Mouse (Mus musculus) right cerebral cortex, adult 2 months (tissue): ENCODE results near the gene Shh.

Experiments
- DNase-seq, 2 experiments: peaks; one replicate each; pipeline ENCODE4 v3.0.0; 2021 to 2022; ENCODE audit warnings: low spot score in 2 of 2

Shh gene

GRCm38 (mm10) chr5:28459456-28460225, 7.4 kb downstream of the Shh start:
- no peak for DNase-seq

GRCm38 (mm10) chr5:28458821-28459240, 8.2 kb downstream of the Shh start:
- DNase-seq: peak in 1 of 2 experiments; percentile 3

DNA sequence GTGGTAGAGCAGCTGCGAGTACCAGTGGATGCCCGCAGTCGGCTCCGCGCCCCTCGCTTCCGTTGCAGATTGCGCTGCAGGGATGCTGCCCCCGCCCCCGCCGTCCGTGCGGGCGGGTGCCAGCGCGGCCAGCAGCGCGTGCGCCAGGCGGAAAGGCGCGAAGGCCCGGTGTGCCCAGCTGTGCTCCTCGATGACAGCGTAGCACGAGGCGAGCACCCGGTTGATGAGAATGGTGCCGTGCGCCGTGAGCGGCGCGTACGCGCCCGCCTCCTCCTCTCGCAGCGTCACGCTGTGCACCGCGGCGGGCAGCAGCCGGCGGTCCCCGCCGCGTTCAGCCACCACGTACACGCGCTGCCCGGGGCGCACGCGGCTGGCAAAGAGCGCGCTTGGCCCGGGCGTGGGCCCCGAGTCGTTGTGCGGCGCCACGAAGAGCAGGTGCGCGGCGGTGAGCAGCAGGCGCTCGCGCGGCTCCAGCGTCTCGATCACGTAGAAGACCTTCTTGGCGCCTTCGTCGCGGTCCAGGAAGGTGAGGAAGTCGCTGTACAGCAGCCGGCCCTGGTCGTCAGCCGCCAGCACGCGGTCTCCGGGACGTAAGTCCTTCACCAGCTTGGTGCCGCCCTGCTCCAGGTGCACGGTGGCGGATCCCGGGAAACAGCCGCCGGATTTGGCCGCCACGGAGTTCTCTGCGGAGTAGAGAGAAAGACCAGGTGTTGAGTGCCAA, 9.0 kb downstream of the Shh start:
- DNase-seq: peak; percentile 18 to 26

DNA sequence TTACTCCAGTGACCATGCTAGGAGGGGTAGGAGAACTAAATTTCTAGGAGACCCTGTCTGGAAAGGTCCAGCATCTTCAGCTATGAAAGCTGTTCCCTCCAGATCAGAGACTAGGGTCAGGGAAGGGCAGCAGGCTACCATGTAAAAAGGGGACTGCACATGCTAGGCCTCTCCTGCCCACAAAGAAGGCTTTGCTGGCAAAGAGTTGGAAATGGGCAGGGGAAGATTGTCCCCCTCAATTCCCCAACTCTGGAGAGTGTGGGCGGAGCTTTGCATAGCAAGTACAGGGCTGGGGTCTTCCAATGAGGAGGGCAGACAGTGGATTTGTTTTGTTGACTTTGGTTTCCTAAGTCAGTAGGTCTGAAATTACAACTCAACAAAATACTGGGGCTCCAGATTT, 10.7 kb downstream of the Shh start:
- no peak for DNase-seq

- no peak for DNase-seq
These were observed 11.3 kb downstream of the Shh start for GRCm38 (mm10) chr5:28455721-28456120.

GRCm38 (mm10) chr5:28454546-28454945, 12.5 kb downstream of the Shh start:
- no peak for DNase-seq

GRCm38 (mm10) chr5:28453523-28453922, 13.5 kb downstream of the Shh start:
- no peak for DNase-seq

DNA sequence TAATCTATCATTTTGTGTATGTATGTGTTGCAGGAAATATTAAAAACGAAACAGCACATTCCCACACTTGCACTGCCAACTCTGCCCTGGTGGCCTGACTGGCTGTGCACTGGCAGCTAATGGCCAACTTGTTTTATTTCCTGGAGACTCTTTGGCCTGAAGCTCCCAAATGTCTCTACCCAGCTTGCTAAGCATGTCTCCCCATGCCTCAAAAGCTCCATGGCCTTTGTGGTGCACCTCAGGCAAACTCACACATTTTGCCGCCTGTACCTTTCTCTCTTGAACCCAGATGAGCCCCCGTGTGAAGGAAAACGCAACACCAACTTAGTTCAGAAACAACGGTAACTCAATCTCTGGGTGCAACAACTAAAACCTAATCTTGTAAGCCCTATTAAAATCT, 14.0 kb downstream of the Shh start:
- no peak for DNase-seq

DNA sequence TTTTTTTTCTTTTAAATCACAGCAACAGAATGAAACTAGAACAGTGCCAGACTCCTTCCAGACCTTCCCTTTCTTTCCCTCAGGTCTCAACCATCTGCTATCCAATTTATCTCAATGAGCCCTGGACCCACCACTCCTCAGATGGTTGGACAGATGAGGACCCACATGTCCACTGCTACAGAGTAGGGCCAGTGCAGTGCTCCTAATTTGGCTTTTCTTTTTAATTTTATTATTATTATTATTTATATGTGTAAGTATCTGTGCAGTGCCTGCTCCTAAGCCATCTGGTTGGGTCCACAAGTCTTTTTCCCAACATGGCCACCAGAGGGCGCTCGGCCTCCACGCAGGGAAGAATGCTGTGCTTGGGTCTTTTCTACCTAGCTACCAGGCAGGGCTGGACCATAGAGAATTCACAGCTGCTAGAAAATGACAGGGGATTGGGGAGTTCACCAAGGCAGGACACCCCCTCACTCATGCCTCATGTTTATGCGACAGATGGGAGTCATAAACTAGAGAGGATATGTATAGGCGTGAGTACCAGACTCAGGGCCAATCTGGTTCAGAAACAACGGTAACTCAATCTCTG, 15.9 kb downstream of the Shh start:
- DNase-seq: peak; percentile 89 to 93

- DNase-seq: no peak
These were observed 16.7 kb downstream of the Shh start for GRCm38 (mm10) chr5:28450126-28450890.

- peak in 1 of 2 experiments; percentile 0 for DNase-seq
These were observed 41.1 kb downstream of the Shh start for GRCm38 (mm10) chr5:28425926-28426325.

DNA sequence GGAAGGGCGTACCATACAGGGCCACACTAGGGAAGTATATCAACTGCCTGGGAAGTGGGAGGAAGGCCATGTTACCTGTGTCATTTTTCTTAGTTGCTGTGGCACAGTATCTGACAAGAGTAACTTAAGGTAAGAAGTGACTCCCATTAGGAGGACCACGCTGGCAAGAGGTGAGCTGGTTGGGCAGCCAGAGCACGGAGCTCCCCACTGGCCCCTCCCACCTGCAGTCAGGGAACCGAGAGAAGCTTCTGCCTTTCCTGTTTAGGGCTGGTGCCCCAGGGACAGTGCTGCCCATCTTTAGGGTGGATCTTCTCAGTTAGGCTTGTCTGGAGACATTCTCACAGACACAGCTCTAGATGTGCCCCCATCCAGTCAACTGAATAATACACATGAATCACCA, 43.3 kb downstream of the Shh start:
- DNase-seq: no peak

DNA sequence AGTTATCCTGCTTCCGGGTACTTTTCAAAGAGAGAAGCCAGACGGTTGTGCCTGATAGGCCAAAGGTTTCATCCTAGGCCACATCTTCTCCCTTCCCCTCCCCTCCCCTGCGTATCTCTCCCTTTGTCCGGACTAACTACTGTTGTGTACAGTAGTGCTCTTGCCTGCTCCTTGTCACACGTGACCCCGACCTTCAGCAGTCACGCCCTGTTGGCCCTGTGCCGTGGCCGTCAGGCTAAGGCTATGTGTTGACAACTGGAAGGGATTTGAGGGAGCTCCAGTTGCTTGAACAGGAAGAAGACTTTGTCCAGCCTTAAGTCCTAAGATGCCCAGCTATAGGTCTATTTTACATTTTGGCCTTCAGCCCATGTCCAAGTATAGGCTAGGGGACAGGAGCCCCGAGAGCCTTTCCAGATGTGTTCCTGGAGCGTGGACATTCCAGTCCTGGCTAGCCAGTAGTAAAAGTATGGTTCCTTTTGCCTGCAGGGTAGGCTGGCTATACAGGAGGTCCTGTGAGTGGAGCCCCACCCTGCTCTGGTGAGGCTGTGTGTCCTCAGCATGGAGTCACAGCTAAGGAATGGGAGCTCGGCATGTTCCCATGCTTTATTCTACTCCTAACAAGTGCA, 47.3 kb downstream of the Shh start:
- DNase-seq: peak in 1 of 2 experiments; percentile 1

- DNase-seq: peak in 1 of 2 experiments; percentile 2
These were observed 48.3 kb downstream of the Shh start for GRCm38 (mm10) chr5:28418734-28419133.

- DNase-seq: no peak
These were observed 51.0 kb downstream of the Shh start for GRCm38 (mm10) chr5:28416029-28416428.

GRCm38 (mm10) chr5:28414076-28414475, 53.0 kb downstream of the Shh start:
- no peak for DNase-seq

DNA sequence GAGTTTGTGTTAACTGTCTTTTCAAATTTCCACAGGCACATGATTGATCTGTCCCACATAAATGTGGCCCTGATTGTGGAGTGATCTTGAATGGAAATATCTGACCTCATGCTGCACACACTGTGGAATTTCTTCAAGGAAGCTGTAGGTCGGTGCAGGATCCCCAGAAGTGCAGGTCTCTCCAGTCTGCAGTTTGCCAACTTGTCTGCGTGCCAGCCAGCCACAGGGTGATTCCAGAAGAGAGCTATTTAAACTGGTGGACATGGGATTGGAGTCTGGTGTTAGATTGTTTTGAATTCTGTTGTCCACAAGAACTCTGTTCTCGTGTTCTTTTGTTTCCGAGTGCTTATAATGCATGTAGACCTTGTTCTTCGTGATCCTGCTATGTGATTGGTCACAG, 53.5 kb downstream of the Shh start:
- peak in 1 of 2 experiments; percentile 0 for DNase-seq

- peak; percentile 0 for DNase-seq
These were observed 54.9 kb downstream of the Shh start for GRCm38 (mm10) chr5:28412006-28412685.
